Mouse (Mus musculus) hindlimb bud, embryonic 11.5 days (tissue): ENCODE results near the gene Tubgcp3.
A peak's percentile ranks its signal among the peaks of the same experiment; 100 is the strongest.
"Not testable (repeated sequence)": the region's sequence is repeated elsewhere in the genome, so short reads cannot be mapped to it uniquely, and the experiment has no call there.

Experiments used
- DNase-seq: peaks from one replicate; pipeline ENCODE4 v3.0.0-alpha.2; 2012; ENCODE audit warnings: low read depth, low spot score; ENCODE audit errors: extremely low spot score

Tubgcp3 gene

DNA sequence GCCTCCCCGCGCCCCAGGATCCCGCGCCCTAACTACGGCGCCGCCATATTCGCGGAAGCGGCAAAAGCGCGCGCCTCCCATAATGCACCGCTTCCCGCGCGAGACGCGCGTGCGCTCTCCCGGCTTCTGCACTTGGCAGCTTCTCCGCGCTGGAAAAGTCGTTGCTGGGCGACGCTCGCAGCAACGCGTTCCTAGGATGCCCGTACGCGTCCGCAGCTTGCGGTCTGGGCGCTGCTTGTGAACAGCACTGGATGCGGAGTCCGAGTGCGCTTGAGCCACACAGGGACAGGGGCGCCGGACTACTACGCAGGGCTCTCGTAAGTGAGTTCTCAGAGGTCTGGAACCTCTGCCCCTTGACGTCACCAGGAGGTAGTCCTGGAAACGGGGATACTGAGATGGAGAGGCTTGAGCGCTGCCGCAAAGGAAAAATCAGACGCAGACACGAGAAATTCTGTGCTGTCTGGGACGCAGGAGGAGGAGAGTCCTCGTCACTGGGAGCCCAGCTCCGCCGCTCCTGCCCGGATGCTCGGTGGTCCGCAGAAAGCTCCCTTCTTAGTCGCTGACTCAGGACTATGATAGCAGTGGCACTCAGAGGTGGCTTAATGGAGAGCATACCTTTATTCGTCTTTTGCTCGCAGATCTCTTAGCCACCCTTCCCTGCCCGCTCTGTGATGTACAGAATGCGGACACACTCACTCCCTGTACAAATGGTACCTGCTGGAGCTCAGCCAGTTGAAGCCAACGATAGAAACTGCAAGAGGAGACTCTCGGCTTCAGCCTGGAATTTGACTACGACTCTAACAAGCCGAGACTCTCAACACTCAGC lies at the start of gene Tubgcp3:
Gene Tubgcp3, minus strand, starts transcription at position 193 of the 826 bp plus-strand sequence.
- peak; percentile 87 for DNase-seq

GRCm38 (mm10) chr8:12719091-12719490 lies 47.0 kb upstream of the Tubgcp3 start:
- DNase-seq, result no peak

DNA sequence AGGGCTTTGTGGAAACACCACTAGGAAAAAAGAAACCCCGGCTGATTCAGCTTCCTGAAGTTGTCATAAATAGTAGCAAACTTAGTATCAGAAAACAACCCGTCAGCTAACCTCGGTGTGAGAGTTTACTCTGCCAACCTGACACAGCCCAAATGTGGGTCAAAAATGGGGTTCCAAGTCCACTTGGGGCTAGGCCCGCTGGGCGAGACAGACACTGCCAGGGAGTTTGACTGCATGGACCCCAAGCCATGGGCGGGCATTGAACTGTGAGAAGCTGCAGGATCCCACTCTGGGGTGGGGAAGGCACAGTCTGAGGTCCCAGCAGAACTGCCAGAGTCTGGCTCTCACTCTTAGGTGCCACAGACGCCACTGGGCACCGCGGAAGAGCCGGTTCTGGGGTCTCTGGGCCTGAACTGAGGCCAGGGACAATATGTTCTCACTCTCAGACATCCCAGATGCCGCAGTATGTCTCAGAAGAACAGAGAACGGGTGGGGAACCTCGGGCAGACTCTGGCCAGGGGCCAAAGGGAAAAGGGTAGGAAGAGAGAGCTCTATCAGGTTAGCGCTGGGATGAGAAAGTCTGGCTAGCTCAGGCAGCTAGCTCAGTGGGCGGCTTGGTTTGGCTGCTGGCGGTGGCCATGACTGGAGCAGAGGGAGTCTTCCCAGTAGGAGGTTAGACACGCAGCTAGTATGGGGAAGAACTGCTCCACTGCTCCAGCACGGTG lies 44.0 kb upstream of the Tubgcp3 start:
- no peak for DNase-seq

DNA sequence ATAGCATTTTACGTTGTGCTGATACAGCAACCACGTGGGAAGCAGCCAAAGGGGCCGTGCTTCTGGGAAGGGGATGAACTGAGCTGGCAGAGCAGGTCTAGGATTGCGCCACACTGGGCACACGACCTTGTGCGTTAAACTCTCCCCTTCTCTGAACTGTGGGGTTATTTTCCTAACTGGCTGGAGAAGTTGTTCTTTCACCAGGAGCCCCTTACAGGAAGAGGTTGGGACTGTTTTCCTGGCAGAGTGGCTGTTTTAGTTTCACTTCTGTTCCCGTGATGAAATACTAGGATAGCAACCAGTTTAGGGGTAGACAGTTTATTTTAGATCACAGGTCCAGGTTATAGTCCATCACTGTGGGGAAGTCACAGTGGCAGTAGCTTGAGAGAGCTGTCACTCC lies 39.6 kb upstream of the Tubgcp3 start:
- DNase-seq, result no peak

DNA sequence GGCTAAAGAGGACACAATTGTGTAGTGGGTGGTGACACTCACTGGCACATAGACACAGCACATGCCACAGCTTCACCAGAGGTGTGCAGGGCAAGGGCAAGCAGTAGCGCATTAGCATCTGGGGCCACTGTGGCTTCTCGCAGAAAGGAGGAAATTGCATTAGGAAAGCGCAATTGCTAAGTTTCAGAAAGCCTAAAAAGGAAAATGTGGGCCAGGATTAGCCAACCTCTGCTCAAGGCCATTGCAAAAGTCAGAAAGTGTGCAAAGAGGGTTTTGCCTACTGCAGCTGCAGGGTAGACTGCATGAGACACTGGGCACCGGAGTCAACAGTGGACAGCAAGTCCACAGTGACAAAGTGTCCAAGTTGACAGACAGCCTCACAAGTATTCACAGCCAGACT lies 31.5 kb upstream of the Tubgcp3 start:
- DNase-seq, result no peak

DNA sequence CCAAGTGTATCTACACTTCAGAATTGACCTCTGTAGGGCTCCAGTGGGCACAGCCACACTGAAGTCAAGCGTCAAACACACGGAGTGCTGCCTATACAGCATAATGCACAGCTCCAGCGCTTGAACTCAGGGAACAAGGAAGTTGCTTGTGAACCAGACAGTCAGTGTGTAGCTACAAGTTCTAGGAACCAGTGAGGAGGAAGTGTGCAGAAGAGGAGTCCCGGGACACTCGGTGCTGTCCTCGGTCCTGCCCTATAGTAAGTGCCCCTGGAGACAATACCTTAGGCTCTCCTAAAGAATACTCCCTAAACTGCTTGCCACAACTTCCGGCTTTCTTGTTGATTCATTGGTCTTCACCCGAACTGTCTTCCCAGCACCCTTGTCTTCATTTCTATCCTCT lies 30.2 kb upstream of the Tubgcp3 start:
- DNase-seq, result no peak

GRCm38 (mm10) chr8:12698660-12699277 lies 26.7 kb upstream of the Tubgcp3 start:
- no peak for DNase-seq

DNA sequence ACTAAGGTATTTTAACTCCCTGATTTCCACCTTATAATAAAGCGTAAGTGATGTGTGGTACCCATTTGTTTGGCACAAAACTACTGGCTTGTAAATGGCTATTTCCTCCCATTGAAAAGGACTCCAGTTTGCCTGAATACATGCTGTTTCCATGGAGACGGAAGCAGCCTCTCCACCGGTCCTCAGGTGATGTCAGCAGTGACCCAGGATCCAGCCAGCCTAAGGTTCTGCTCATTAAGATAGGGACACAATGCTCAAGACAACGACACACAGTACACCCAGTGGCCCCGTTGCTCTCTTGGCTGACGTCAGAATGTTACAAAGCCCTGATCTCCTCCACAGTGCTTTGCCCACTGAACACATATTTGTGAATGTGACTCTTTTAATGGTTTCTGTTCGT lies 16.8 kb upstream of the Tubgcp3 start:
- no peak for DNase-seq

DNA sequence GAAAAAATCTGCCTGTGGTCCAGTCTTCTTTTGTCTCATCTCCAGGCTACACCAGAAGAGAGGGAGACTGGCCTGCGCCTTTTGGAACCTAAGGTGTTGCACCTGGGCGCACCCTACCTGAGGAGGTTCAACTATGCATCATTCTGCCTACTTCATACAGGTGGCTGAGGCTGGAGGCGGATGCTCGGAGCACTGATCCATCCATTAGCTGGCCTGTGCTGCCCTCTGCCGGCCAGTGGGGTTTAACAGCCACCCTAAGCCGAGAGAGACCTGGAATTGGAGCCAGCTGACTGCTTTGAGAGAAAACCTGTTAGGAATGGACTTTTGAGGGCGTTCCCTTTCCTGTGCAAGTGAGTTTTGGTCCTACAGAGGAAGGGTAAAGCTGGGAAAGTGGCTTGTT lies 5.5 kb upstream of the Tubgcp3 start:
- peak; percentile 26 for DNase-seq

DNA sequence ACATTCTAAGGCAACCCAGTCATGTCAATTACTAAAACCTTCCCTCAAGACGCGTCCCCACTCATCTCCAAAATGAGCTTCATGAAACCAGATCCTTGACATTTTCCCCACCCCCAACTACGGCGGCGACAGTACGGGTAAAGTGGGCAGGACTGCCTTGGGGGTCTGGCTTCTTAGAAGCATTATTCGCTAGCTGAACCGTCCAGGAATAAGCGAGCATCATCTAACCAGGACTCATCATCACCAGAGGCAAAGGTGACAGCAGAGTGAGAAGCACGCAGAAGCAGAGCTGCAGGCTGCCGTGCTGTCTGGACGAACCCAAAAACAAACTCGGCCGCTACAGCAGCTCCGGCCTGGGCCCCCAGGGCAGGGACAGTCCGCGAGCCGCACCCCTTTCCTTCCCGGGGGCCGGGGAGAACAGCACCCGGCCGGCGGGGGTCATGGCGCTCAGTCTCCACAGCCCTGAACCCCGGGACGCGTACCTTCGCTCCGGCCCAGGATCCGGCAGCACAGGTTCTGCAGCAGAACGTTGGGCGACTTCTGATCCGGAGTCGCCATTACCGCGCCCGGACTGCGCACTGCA lies 484 bp downstream of the Tubgcp3 start:
- no peak for DNase-seq

DNA sequence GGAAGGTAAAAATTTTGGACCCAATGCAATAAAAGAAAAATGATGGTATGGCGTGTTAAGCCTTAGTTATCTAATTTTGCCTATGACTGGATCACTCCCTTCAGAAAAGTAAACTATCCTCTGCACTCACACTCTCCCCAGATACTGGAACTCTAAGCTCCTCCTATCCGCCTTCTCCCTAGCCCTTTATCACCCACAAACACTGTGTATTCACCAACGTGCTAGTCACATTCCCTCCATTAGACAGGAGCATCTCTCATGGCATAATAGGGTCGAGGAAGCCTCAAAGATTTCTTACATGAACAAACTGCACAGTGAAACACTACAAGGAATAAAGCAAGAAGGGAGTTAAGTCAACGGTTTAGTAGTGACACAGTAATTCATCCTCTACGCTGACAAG lies 1.1 kb downstream of the Tubgcp3 start:
- DNase-seq, result no peak

DNA sequence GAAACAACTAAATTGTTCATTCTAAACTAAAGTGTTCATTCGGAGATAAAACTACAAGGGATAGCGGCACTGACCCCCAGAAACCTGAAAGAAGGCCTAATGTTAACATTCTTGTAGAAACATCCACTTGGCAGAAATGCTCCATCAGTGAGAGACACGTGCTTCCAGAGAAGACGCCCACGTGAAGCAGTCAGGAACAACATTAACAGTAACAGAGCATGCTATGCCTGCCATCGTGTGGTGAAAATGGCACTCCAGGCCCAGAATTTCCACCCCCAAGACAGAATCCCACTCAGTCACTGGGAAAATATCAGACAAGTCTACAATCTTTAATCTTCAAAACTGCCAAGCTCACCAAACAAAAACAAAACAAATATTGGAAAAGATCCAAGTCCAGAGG lies 3.2 kb downstream of the Tubgcp3 start:
- no peak for DNase-seq

DNA sequence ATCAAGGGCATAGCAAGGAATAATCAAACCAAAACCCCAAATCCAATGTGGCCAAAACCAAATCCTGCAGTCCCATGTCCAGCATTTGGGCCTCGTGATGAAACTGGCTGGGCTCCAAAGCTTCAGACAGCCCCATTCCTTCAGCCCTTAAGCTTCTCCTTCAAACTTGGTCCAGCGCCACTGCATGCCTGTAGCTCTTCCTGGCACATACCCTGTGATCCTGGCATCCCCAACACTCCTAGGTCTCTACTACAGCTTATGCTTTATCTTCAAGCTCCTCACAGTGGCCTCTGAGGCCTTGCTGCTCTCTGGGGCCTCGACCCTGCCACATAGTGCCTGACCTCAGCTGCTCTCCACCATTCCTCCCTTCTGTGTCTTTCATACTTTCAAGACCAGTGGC lies 5.5 kb downstream of the Tubgcp3 start:
- not testable (repeated sequence) for DNase-seq

DNA sequence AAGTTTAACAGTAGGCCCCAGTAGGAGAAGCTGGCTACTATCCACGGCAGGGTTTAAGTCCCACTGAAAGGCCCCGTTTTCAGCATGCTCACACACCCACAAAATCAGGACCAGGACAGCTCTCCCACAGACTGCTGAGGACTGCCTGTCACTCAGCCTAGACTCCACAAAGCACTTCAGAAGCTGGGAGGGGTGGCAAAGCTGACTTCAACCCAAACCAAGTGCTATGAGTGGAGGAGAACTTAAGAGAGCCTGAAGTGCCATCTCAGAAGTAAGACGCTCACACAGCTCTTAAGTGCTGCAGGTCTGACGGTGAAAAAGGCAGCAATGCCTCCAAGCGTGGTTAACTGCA lies 9.0 kb downstream of the Tubgcp3 start:
- no peak for DNase-seq

- no peak for DNase-seq
Measured at GRCm38 (mm10) chr8:12662375-12663104, 9.5 kb downstream of the Tubgcp3 start.

GRCm38 (mm10) chr8:12657411-12657810 lies 14.6 kb downstream of the Tubgcp3 start:
- DNase-seq, result no peak

GRCm38 (mm10) chr8:12651246-12651645 lies 20.8 kb downstream of the Tubgcp3 start:
- DNase-seq, result no peak

DNA sequence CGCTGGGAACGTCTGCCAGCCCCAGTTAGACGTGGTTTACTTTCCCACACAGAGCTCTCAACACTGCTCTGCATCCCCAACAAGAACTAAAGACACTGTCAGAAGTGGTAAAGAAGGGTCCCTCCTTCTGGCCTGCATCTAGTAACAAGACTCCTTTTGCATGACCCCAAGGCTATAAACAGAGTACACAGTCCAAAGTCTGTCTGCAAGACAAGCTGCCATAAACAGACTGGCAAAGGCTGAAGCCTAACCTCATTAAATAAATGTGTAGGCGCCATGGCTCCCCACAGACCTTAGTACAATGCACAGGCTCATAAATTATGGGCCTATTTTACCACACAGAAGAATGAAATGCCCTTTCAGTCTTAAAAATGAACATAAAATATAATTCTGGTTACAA lies 21.6 kb downstream of the Tubgcp3 start:
- DNase-seq, result no peak

GRCm38 (mm10) chr8:12648951-12649350 lies 23.1 kb downstream of the Tubgcp3 start:
- no peak for DNase-seq

- no peak for DNase-seq
Measured at GRCm38 (mm10) chr8:12646536-12646935, 25.5 kb downstream of the Tubgcp3 start.

DNA sequence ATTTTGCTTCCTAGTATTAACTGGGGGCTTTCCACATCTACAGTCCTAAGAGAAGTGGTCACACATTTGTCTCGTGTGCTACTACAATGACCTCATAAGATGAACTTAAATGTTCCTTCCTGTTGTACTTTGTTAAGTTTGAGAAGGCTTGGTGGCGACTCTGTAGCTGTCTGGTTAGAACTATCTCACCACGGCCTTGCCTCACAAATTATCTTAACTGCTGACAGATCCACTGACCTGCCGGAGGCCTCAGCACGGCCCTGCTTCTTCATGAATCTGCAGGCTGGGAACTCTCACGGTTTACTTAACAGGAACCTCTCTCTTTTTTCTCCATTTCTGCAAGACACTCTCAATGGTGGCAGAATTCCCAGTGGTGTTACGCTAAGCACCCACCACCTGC lies 27.2 kb downstream of the Tubgcp3 start:
- DNase-seq, result no peak
